Mouse (Mus musculus) E14TG2a.4 (cell line): ENCODE data around the gene App.

ENCODE experiments used
- H3K27me3 ChIP-seq: 2 replicates; pipeline ENCODE4 v1.6.1; 2014; ENCODE audit warnings: low read length, control low read depth; ENCODE audit not compliant: insufficient read depth
- H3K36me3 ChIP-seq: 2 replicates; pipeline ENCODE4 v1.6.1; 2014; ENCODE audit warnings: low read length, control low read depth; ENCODE audit not compliant: insufficient read depth
- H3K4me1 ChIP-seq: replicated peaks from 2 replicates; pipeline ENCODE4 v1.6.1; 2014; ENCODE audit warnings: low read depth, low read length, control low read depth
- H3K4me3 ChIP-seq: replicated peaks from 2 replicates; pipeline ENCODE4 v1.5.1; 2014; ENCODE audit warnings: mild to moderate bottlenecking, low read length
- H3K9me3 ChIP-seq: 2 replicates; pipeline ENCODE4 v1.6.1; 2014; ENCODE audit warnings: low read length, control low read depth
- CTCF ChIP-seq: conservative IDR thresholded peaks from 2 replicates; pipeline ENCODE4 v1.5.1; 2014; ENCODE audit warnings: low read length
- NANOG ChIP-seq: IDR thresholded peaks from 2 replicates; pipeline ENCODE4 v1.6.1; 2014; ENCODE audit warnings: borderline replicate concordance, low read length, mixed read lengths
- POU5F1 ChIP-seq: IDR thresholded peaks from 2 replicates; pipeline ENCODE4 v1.6.1; 2014; ENCODE audit warnings: low read length, borderline replicate concordance

App gene

GRCm38 (mm10) chr16:85173373-85174081 lies at the start of gene App:
Gene App (minus strand): TSS chr16:85173766.
- Histone ChIP-seq H3K27me3 (peaks cover 49% of the 10 kb centered on the region), H3K4me3 (peak within 1 kb of the TSS; percentile 91), H3K4me1 (peaks cover 7% of the 10 kb centered on the region), H3K9me3 (no peaks in the 10 kb centered on the region), H3K36me3 (no peaks in the 10 kb centered on the region)
- TF ChIP-seq POU5F1, result no peak
- TF ChIP-seq NANOG, result no peak
- TF ChIP-seq CTCF, result no peak

GRCm38 (mm10) chr16:85215846-85216245 lies 42.3 kb upstream of the App start:
- Histone ChIP-seq H3K4me3 (no peak overlapping the region), H3K36me3 (no peaks in the 10 kb centered on the region), H3K27me3 (no peaks in the 10 kb centered on the region), H3K4me1 (no peaks in the 10 kb centered on the region), H3K9me3 (no peaks in the 10 kb centered on the region)
- TF ChIP-seq NANOG, result no peak
- no peak for TF ChIP-seq POU5F1
- TF ChIP-seq CTCF, result no peak

GRCm38 (mm10) chr16:85215173-85215572 lies 41.6 kb upstream of the App start:
- H3K27me3 ChIP-seq, result no peaks in the 10 kb centered on the region
- H3K4me1 ChIP-seq, result no peaks in the 10 kb centered on the region
- H3K36me3 ChIP-seq, result no peaks in the 10 kb centered on the region
- no peak for TF ChIP-seq POU5F1
- no peak for TF ChIP-seq CTCF
- TF ChIP-seq NANOG, result no peak
- no peak overlapping the region for H3K4me3 ChIP-seq
- H3K9me3 ChIP-seq, result no peaks in the 10 kb centered on the region

GRCm38 (mm10) chr16:85195622-85196021 lies 22.1 kb upstream of the App start:
- H3K9me3 ChIP-seq, result no peaks in the 10 kb centered on the region
- no peaks in the 10 kb centered on the region for H3K27me3 ChIP-seq
- no peaks in the 10 kb centered on the region for H3K36me3 ChIP-seq
- no peak overlapping the region for H3K4me3 ChIP-seq
- H3K4me1 ChIP-seq, result no peaks in the 10 kb centered on the region
- no peak for TF ChIP-seq POU5F1
- TF ChIP-seq CTCF, result no peak
- no peak for TF ChIP-seq NANOG

DNA sequence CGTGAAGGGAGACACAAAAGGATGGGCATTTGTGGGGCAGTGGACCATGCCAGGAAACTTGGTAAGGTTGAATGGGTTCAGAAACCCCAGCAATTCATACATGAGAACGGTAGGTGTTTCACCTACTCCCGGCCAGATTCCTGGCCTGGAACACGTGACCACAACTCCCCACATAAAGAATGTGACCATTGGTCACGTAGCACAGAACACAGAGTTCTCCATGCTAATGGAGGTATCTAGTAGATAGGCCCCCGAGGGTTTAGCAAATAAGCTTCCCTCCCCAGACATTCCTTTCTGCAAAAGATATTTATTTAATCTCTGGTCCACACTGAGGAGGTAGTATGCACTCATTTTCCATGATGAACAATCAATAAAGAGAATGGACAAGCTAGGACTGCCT lies 21.6 kb upstream of the App start:
- TF ChIP-seq CTCF (no peak), NANOG (no peak), POU5F1 (no peak)

GRCm38 (mm10) chr16:85181502-85181901 lies 7.9 kb upstream of the App start:
- Histone ChIP-seq H3K4me3 (no peak overlapping the region), H3K4me1 (no peaks in the 10 kb centered on the region), H3K9me3 (no peaks in the 10 kb centered on the region), H3K27me3 (no peaks in the 10 kb centered on the region), H3K36me3 (no peaks in the 10 kb centered on the region)
- no peak for TF ChIP-seq CTCF
- no peak for TF ChIP-seq POU5F1
- TF ChIP-seq NANOG, result no peak

More for the DNA sequence above, 21.6 kb upstream of the App start:
- H3K9me3 ChIP-seq, result no peaks in the 10 kb centered on the region
- H3K36me3 ChIP-seq, result no peaks in the 10 kb centered on the region
- H3K27me3 ChIP-seq, result no peaks in the 10 kb centered on the region
- H3K4me1 ChIP-seq, result no peaks in the 10 kb centered on the region
- no peak overlapping the region for H3K4me3 ChIP-seq

- H3K4me3 ChIP-seq, result no peak overlapping the region
- H3K9me3 ChIP-seq, result no peaks in the 10 kb centered on the region
- TF ChIP-seq NANOG (no peak), POU5F1 (no peak), CTCF (no peak)
- no peaks in the 10 kb centered on the region for H3K27me3 ChIP-seq
- H3K36me3 ChIP-seq, result no peaks in the 10 kb centered on the region
- H3K4me1 ChIP-seq, result no peaks in the 10 kb centered on the region
Observed at GRCm38 (mm10) chr16:85180710-85181109, 7.1 kb upstream of the App start.

- TF ChIP-seq POU5F1 (no peak), NANOG (no peak), CTCF (no peak)
- peaks cover 7% of the 10 kb centered on the region for H3K4me1 ChIP-seq
- H3K36me3 ChIP-seq, result no peaks in the 10 kb centered on the region
- no peaks in the 10 kb centered on the region for H3K9me3 ChIP-seq
- peaks cover 35% of the 10 kb centered on the region for H3K27me3 ChIP-seq
- no peak overlapping the region for H3K4me3 ChIP-seq
Observed at GRCm38 (mm10) chr16:85176666-85177065, 3.1 kb upstream of the App start.

GRCm38 (mm10) chr16:85172571-85173372 lies 794 bp downstream of the App start:
- H3K4me1 ChIP-seq, result peaks cover 7% of the 10 kb centered on the region
- peaks cover 49% of the 10 kb centered on the region for H3K27me3 ChIP-seq
- peak overlapping the region; percentile 91 for H3K4me3 ChIP-seq
- H3K9me3 ChIP-seq, result no peaks in the 10 kb centered on the region
- TF ChIP-seq NANOG, result no peak
- TF ChIP-seq CTCF, result no peak
- no peak for TF ChIP-seq POU5F1
- H3K36me3 ChIP-seq, result no peaks in the 10 kb centered on the region
